Mouse (Mus musculus) liver, embryonic 14.5 days (tissue): Measurements from ENCODE around the gene Fam219a.

Experiments
- CTCF ChIP-seq: IDR thresholded peaks from 2 replicates; pipeline ENCODE4 v1.5.1; 2016; ENCODE audit warnings: antibody characterized with exemption, low read depth, control low read depth
- EP300 ChIP-seq: IDR thresholded peaks from 2 replicates; pipeline ENCODE4 v1.6.1; 2016; ENCODE audit warnings: antibody characterized with exemption, low read depth

GRCm38 (mm10) chr4:41470051-41470683 is 99.2 kb downstream of the Fam219a start:
- no peak for TF ChIP-seq EP300
- TF ChIP-seq CTCF = no peak
